In genomic region chr6:53394026-53394425, GRCm38 (mm10) we compare ENCODE assay signal across 13 mouse cellular contexts.
A peak's percentile ranks its signal among the peaks of the same experiment; 100 is the strongest.
DNase-seq lines count a peak whose midpoint lies in the region; ATAC-seq and TF ChIP-seq lines count a peak whose summit lies in the region.
"Had no signal": no experiment of that assay in that cellular context is flagged by ENCODE, and none has a peak within 500 bp of the region (broad histone marks: within the 10 kb centered on the region; RNA-seq: fewer than 3 reads in every experiment).

No protein-coding gene starts in this region.

- no peaks in the 10 kb centered on the region for H3K36me3 ChIP-seq in heart, embryonic 15.5 days
- H3K36me3 ChIP-seq in lung, embryonic 16.5 days (ENCODE audit: control insufficient read depth, insufficient read depth, low read length) = no peaks in the 10 kb centered on the region
- H3K36me3 ChIP-seq in hindbrain, postnatal 0 days (ENCODE audit: insufficient read depth, low read length) = no peaks in the 10 kb centered on the region
- H3K36me3 ChIP-seq: midbrain, embryonic 12.5 days had no signal

- H3K27ac ChIP-seq in heart, embryonic 15.5 days = peak overlapping the region; percentile 5; the same call in 1 of the 2 replicates
- no peak overlapping the region for H3K27ac ChIP-seq in lung, embryonic 16.5 days (ENCODE audit: low read length)
- no peak overlapping the region for H3K27ac ChIP-seq in hindbrain, postnatal 0 days
- H3K27ac ChIP-seq: midbrain, embryonic 12.5 days had no signal

- no peaks in the 10 kb centered on the region for H3K9me3 ChIP-seq in heart, embryonic 15.5 days (replicated peaks)
- H3K9me3 ChIP-seq in lung, embryonic 16.5 days (ENCODE audit: control insufficient read depth, low read length) = no peaks in the 10 kb centered on the region
- H3K9me3 ChIP-seq in hindbrain, postnatal 0 days (ENCODE audit: low read length) = no peaks in the 10 kb centered on the region
- H3K9me3 ChIP-seq: midbrain, embryonic 12.5 days had no signal

- H3K4me2 ChIP-seq in heart, embryonic 15.5 days = no peak overlapping the region
- H3K4me2 ChIP-seq in lung, embryonic 16.5 days (ENCODE audit: low read depth, low read length) = peak overlapping the region; percentile 26
- no peak overlapping the region for H3K4me2 ChIP-seq in hindbrain, postnatal 0 days (ENCODE audit: low read depth, low read length)
- H3K4me2 ChIP-seq: midbrain, embryonic 12.5 days had no signal

- peaks cover 23% of the 10 kb centered on the region for H3K4me1 ChIP-seq in heart, embryonic 15.5 days (replicated peaks)
- H3K4me1 ChIP-seq in lung, embryonic 16.5 days (replicated peaks; ENCODE audit: control insufficient read depth, insufficient read depth, low read length) = peaks cover 21% of the 10 kb centered on the region
- peaks cover 13% of the 10 kb centered on the region for H3K4me1 ChIP-seq in hindbrain, postnatal 0 days (ENCODE audit: insufficient read depth, low read length)

- WGBS in heart, embryonic 15.5 days = 39% methylated on average over 7 of the region's 7 CpGs
- WGBS in lung, embryonic 16.5 days = 24% methylated on average over 7 of the region's 7 CpGs
- WGBS in hindbrain, postnatal 0 days = 27% methylated on average over 7 of the region's 7 CpGs

- H3K9ac ChIP-seq in heart, embryonic 15.5 days = no peak overlapping the region
- H3K9ac ChIP-seq in lung, embryonic 16.5 days (ENCODE audit: low read length) = no peak overlapping the region
- no peak overlapping the region for H3K9ac ChIP-seq in hindbrain, postnatal 0 days (replicated peaks; ENCODE audit: low read length)
- H3K9ac ChIP-seq: midbrain, embryonic 12.5 days had no signal

- ATAC-seq in heart, embryonic 15.5 days (replicated peaks; ENCODE audit: insufficient number of reproducible peaks, insufficient read depth, low FRiP score, low read depth) = no peak
- ATAC-seq in lung, embryonic 16.5 days (ENCODE audit: low read depth) = no peak
- ATAC-seq in hindbrain, postnatal 0 days = no peak

- H3K4me3 ChIP-seq in heart, embryonic 15.5 days = no peak overlapping the region
- no peak overlapping the region for H3K4me3 ChIP-seq in lung, embryonic 16.5 days (ENCODE audit: low read length)
- no peak overlapping the region for H3K4me3 ChIP-seq in hindbrain, postnatal 0 days (ENCODE audit: low read length)
- H3K4me3 ChIP-seq: midbrain, embryonic 12.5 days had no signal

- H3K27me3 ChIP-seq in heart, embryonic 15.5 days = no peaks in the 10 kb centered on the region
- H3K27me3 ChIP-seq in lung, embryonic 16.5 days (ENCODE audit: control insufficient read depth, insufficient read depth, low read depth, low read length) = no peaks in the 10 kb centered on the region; the same call in 1 of the 2 replicates
- no peaks in the 10 kb centered on the region for H3K27me3 ChIP-seq in hindbrain, postnatal 0 days (ENCODE audit: insufficient read depth, low read length)
- H3K27me3 ChIP-seq: midbrain, embryonic 12.5 days had no signal

- TF ChIP-seq CTCF in hindbrain, postnatal 0 days (IDR thresholded peaks at IDR 0.05; ENCODE audit: low read depth) = no peak

- no peak for DNase-seq in heart, postnatal 4 days
- no peak for DNase-seq in lung, adult 18-20 months
- DNase-seq in embryo, embryonic 9.5 days (ENCODE audit: extremely low spot score) = peak; percentile 12
- peak; percentile 3 for DNase-seq in hindbrain, postnatal 0 days (ENCODE audit: low spot score)
- DNase-seq in adrenal gland, postnatal 14 days = no peak
- DNase-seq in cerebellum, postnatal 25 days = no peak
- DNase-seq: cerebellum, postnatal 14 days; kidney, postnatal 36 days; layer of hippocampus, postnatal 36 days; thymus, adult 2 months had no signal

Comparison
In these comparisons a context has a peak if more than half of its experiments do, and no peak if none do; other contexts are left out.
1. DNase-seq: peak in embryo, embryonic 9.5 days (single experiment) and hindbrain, postnatal 0 days (single experiment); none in heart, postnatal 4 days (single experiment), lung, adult 18-20 months (0 of 2), adrenal gland, postnatal 14 days (single experiment) and cerebellum, postnatal 25 days (0 of 2).